Mouse (Mus musculus): ENCODE results near the gene 4931429L15Rik.

DNA sequence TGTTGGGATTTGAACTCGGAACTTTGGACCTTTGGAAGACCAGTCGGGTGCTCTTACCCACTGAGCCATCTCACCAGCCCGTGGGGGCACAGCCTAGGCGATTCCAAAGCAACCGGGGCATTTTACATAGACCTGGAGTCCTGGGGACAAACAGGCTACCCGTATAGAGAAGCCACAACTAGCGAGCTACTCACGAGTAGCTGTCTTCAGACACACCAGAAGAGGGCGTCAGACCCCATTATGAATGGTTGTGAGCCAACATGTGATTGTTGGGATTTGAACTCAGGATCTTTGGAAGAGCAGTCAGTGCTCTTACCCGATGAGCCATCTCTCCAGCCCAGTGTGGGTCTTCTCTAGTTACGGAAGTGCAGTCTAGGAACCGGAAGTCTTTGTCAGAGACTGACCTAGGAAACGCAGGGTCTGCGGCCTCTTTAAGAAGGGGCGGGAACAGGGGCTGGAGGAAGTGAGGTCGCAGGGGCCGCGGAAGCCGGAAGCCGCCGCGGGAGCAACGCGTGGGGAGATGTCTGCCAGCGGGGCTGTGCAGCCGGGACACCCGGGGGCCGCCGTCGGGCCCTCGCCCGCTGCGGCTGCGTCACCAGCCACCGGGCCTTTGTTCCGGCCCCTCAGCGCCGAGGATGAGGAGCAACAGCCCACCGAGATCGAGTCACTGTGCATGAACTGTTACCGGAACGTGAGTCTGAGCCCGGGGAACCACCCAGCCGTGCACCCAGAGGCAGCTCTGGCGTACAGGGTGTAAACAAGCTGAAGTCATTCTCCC, 46.9 kb downstream of the 4931429L15Rik start, which contains the start of gene Zpr1:
- TF ChIP-seq POLR2A (IDR thresholded peaks at IDR 0.05; ENCODE audit: low read depth, low read length) (peak; percentile 4), CTCF (IDR thresholded peaks at IDR 0.05; ENCODE audit: extremely low read depth, insufficient read depth, insufficient read length, insufficient replicate concordance) (no peak)
